Mouse (Mus musculus) stomach, embryonic 14.5 days (tissue): ENCODE data around the gene Cdkl3. TPM values are rescaled to one million over a fixed set of nuclear protein-coding genes. Genes with fewer than 3 reads are reported as not detected.

Experiments
- ATAC-seq: fragments of 200-750 bp; cut with Nextera tagmentation; 2 replicates; pipeline ENCODE4 v1.8.0; 2017; ENCODE audit warnings: low read depth, moderate TSS enrichment; ENCODE audit not compliant: insufficient number of reproducible peaks, insufficient read depth, low FRiP score
- H3K27ac ChIP-seq: fragments of 300-500 bp; sonication (generic); 2 replicates; pipeline ENCODE4 v1.5.1; 2014; ENCODE audit warnings: mild to moderate bottlenecking, low read length, moderate library complexity, mixed read lengths
- H3K27me3 ChIP-seq: fragments of 300-500 bp; sonication (generic); 2 replicates; pipeline ENCODE4 v1.6.1; 2014; ENCODE audit warnings: low read length, control low read depth, mixed read lengths; ENCODE audit not compliant: control insufficient read depth, insufficient read depth
- H3K36me3 ChIP-seq: fragments of 300-500 bp; sonication (generic); 2 replicates; pipeline ENCODE4 v1.6.1; 2014; ENCODE audit warnings: mild to moderate bottlenecking, control low read depth, low read length, moderate library complexity, mixed read lengths; ENCODE audit not compliant: control insufficient read depth, insufficient read depth
- H3K4me1 ChIP-seq: fragments of 300-500 bp; sonication (generic); 2 replicates; pipeline ENCODE4 v1.6.1; 2014; ENCODE audit warnings: low read length, control low read depth, mixed read lengths; ENCODE audit not compliant: control insufficient read depth, insufficient read depth
- H3K4me2 ChIP-seq: fragments of 300-500 bp; sonication (generic); replicated peaks from 2 replicates; pipeline ENCODE4 v1.6.1; 2014; ENCODE audit warnings: low read depth, low read length, control low read depth
- H3K4me3 ChIP-seq: fragments of 300-500 bp; sonication (generic); 2 replicates; pipeline ENCODE4 v1.5.1; 2014; ENCODE audit warnings: low read depth, low read length, control low read depth
- H3K9ac ChIP-seq: fragments of 300-500 bp; sonication (generic); replicated peaks from 2 replicates; pipeline ENCODE4 v1.6.1; 2014; ENCODE audit warnings: low read depth, mild to moderate bottlenecking, control low read depth, low read length, moderate library complexity, mixed read lengths
- H3K9me3 ChIP-seq: fragments of 300-500 bp; sonication (generic); 2 replicates; pipeline ENCODE4 v1.6.1; 2016; ENCODE audit warnings: low read depth, low read length, control low read depth; ENCODE audit not compliant: control insufficient read depth
- WGBS: fragments of 180-500 bp; shearing (Covaris S2); extraction: QIAGEN DNeasy Blood & Tissue Kit; methylation state at CpG from one replicate; pipeline ENCODE4 v1.1.7; 2014; 5-methylcytosine and 5-hydroxymethylcytosine counted together
- polyA plus RNA-seq: library from polyadenylated mRNA; unstranded; fragments of >200 nt; fragmentation: Nextera tagmentation; extraction: Ambion mirVana; gene quantifications from 2 replicates; pipeline ENCODE4 v1.2.1, GENCODE M21; 2014

Gene Cdkl3
- polyA plus RNA-seq, 1 experiment from 2014 or later: 9.3 TPM

DNA sequence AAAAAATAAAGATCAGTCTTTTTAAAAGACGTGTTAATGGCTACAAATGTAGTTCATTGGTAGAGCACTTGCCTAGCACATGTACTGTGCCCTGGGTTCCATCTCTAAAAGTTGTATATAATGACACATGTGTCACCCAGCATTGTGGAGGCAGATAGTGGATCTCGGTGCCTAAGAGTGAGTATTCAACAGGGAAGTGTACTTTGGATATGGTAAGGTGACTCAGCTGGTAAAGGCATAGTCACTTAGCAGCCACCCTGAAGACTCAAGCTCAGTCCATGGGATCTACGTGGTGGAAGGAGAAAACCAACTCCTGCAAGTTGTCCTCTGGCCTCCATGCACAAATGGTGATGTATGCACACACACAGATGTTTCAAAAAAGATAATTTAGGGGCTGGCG is 120.4 kb downstream of the Cdkl3 start:
- no peak overlapping the region for H3K27ac ChIP-seq
- H3K9ac ChIP-seq: no peak overlapping the region
- H3K4me1 ChIP-seq: no peaks in the 10 kb centered on the region
- peaks cover 52% of the 10 kb centered on the region for H3K36me3 ChIP-seq
- no peaks in the 10 kb centered on the region for H3K9me3 ChIP-seq
- ATAC-seq: no peak
- no peaks in the 10 kb centered on the region for H3K27me3 ChIP-seq
- H3K4me3 ChIP-seq: no peak overlapping the region
- no peak overlapping the region for H3K4me2 ChIP-seq
- WGBS: 94% methylated on average over 4 of the region's 4 CpGs

GRCm38 (mm10) chr11:52127169-52127568 is 123.1 kb downstream of the Cdkl3 start:
- WGBS: 49% methylated on average over 3 of the region's 3 CpGs
- H3K4me1 ChIP-seq: no peaks in the 10 kb centered on the region

DNA sequence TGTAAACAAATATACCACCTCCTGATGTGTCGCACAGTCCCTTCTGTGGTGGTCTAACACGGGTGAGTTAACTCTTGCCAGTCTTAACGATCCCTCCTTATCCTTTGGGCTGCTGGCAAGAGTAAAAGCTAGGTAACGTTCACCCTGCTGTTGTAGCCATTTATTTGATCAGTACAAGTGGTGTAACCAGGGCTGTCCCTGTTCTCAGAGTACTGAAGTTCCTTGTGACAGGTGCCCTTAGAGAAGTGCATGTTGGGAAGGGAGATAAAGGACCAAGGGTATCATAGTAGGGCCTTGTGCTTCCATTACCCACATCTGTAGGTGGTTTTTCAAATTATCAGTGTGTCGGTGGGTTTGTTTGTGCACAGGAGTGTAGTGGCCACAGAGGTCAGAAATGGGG is 123.7 kb downstream of the Cdkl3 start:
- H3K9ac ChIP-seq: no peak overlapping the region
- no peak for ATAC-seq
- no peaks in the 10 kb centered on the region for H3K9me3 ChIP-seq
- no peak overlapping the region for H3K27ac ChIP-seq
- H3K4me1 ChIP-seq: no peaks in the 10 kb centered on the region
- 63% methylated on average over 5 of the region's 5 CpGs for WGBS
- H3K27me3 ChIP-seq: no peaks in the 10 kb centered on the region
- no peak overlapping the region for H3K4me3 ChIP-seq
- peaks cover 21% of the 10 kb centered on the region for H3K36me3 ChIP-seq
- no peak overlapping the region for H3K4me2 ChIP-seq

More at GRCm38 (mm10) chr11:52127169-52127568, 123.1 kb downstream of the Cdkl3 start:
- no peak overlapping the region for H3K27ac ChIP-seq
- H3K27me3 ChIP-seq: no peaks in the 10 kb centered on the region
- H3K36me3 ChIP-seq: peaks cover 27% of the 10 kb centered on the region
- no peak overlapping the region for H3K4me3 ChIP-seq
- no peaks in the 10 kb centered on the region for H3K9me3 ChIP-seq
- H3K9ac ChIP-seq: no peak overlapping the region
- ATAC-seq: no peak
- no peak overlapping the region for H3K4me2 ChIP-seq

DNA sequence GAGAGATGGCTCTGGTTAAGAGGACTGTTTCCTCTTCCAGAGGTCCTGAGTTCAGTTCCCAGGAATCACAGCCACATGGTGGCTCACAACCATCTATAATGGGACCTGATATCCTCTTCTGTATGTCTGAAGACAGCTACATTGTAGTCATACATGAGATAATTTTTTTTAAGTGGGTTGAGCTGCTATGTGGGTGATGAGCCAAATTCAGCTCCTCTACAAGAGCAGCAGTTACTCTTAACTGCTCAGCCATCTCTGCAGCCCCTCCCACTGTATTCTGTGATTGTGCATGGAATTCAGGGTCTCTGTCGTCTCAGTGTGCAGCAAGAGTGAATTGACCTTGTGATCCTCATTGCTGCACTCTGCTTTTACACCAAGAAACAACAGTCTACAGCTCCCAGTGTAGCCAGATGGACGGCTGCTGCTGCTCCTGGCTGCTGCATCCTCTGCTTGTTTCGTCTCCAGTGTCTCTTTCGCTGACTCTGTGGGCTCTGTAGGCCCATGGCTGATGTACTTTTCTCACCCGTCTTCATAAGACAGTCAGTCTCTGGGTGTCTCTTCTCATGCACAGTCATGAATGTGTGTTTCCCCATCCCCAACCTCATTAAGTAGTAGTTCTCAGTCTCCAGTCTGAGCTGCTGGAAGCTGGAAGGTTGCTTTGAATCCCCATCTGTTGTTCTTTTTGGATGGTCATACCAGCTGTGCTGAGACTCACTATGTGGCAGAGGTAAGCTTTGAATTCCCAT is 124.5 kb downstream of the Cdkl3 start:
- H3K36me3 ChIP-seq: peaks cover 14% of the 10 kb centered on the region
- H3K4me1 ChIP-seq: no peaks in the 10 kb centered on the region
- no peak for ATAC-seq
- H3K9me3 ChIP-seq: no peaks in the 10 kb centered on the region
- 66% methylated on average over 5 of the region's 5 CpGs for WGBS
- H3K9ac ChIP-seq: no peak overlapping the region
- no peaks in the 10 kb centered on the region for H3K27me3 ChIP-seq
- H3K4me3 ChIP-seq: no peak overlapping the region
- H3K27ac ChIP-seq: no peak overlapping the region
- no peak overlapping the region for H3K4me2 ChIP-seq

GRCm38 (mm10) chr11:52129171-52129570 is 125.2 kb downstream of the Cdkl3 start:
- H3K36me3 ChIP-seq: peaks cover 10% of the 10 kb centered on the region
- no peaks in the 10 kb centered on the region for H3K9me3 ChIP-seq
- no peak overlapping the region for H3K4me2 ChIP-seq
- H3K9ac ChIP-seq: no peak overlapping the region
- H3K4me1 ChIP-seq: no peaks in the 10 kb centered on the region
- H3K4me3 ChIP-seq: no peak overlapping the region
- 28% methylated on average over 3 of the region's 3 CpGs for WGBS
- ATAC-seq: no peak
- H3K27ac ChIP-seq: no peak overlapping the region
- no peaks in the 10 kb centered on the region for H3K27me3 ChIP-seq

GRCm38 (mm10) chr11:52129621-52130450 is 125.8 kb downstream of the Cdkl3 start:
- Histone ChIP-seq H3K4me3 (no peak overlapping the region), H3K9me3 (no peaks in the 10 kb centered on the region), H3K36me3 (peaks cover 4% of the 10 kb centered on the region; the same call in 1 of the 2 replicates), H3K4me2 (no peak overlapping the region), H3K4me1 (no peaks in the 10 kb centered on the region), H3K27ac (no peak overlapping the region), H3K9ac (no peak overlapping the region), H3K27me3 (no peaks in the 10 kb centered on the region)
- no peak for ATAC-seq
- WGBS: 77% methylated on average over 10 of the region's 10 CpGs

DNA sequence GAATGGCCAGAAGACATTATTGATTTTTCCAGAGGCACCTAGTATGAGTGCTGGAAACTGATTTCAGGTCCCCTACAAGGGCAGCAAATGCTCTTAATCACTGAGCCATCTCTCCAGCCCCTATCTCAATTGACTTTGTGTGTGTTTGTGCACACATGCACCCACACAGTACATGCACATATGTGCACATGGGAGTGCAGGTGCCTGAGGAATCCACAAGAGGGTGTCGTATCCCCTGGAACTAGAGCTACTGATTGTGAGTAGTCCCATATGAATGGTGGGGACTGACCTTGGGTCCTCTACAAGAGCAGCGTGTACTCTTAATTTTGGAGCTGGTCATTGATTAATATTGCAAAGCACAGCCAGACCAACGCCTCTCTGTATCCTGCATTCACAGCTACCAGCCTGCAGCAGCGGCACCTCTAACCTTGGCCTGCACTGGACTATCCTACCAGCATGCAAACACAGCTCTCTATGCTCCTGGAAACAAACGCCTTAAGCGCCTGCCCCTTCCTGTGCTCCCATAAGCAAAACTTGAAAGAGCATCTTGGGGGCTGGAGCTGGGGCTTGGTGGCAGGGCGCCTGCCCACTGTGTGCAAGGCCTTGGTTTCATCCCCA is 126.5 kb downstream of the Cdkl3 start:
- H3K27me3 ChIP-seq: no peaks in the 10 kb centered on the region
- no peak overlapping the region for H3K4me2 ChIP-seq
- no peak overlapping the region for H3K4me3 ChIP-seq
- ATAC-seq: no peak
- H3K36me3 ChIP-seq: no peaks in the 10 kb centered on the region
- WGBS: 77% methylated on average over 7 of the region's 7 CpGs
- H3K4me1 ChIP-seq: no peaks in the 10 kb centered on the region
- no peak overlapping the region for H3K9ac ChIP-seq
- no peak overlapping the region for H3K27ac ChIP-seq
- H3K9me3 ChIP-seq: peaks cover 2% of the 10 kb centered on the region; the same call in 1 of the 2 replicates
